Mouse (Mus musculus): Measurements from ENCODE around the gene 1700016D06Rik. TPM values are rescaled to one million over a fixed set of nuclear protein-coding genes. Genes with fewer than 3 reads are reported as not detected.
A peak's percentile ranks its signal among the peaks of the same experiment; 100 is the strongest.

1700016D06Rik gene
- polyA plus RNA-seq, 1 experiment, result not detected

DNA sequence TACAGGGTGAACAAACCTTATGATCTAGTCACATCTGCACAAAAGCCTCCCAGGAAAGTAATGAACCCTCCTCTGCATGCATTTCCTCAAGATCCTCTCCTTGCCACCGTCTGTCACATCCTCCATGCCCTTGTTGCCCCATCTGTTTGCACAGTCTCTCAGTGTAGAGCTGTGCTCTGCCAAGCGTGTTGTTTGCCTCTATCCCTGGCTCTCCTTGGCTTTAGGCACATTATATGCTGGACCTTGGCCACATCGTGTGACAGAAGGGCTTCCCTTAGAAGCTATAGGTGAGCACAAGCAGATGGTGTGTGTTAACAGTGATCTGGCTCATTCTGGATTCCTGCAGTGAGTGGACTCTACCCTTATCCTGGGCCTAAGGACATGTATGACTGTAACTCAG, 38.9 kb downstream of the 1700016D06Rik start:
- no peaks in the 10 kb centered on the region for H3K27me3 ChIP-seq (ENCODE audit: control insufficient read depth, insufficient read depth, low read length, poor library complexity, severe bottlenecking)
- no peaks in the 10 kb centered on the region for H3K36me3 ChIP-seq (ENCODE audit: control insufficient read depth, insufficient read depth, low read length, poor library complexity, severe bottlenecking)
- TF ChIP-seq POLR2A (IDR thresholded peaks at IDR 0.05; ENCODE audit: insufficient read depth, low read length) (no peak), EP300 (IDR thresholded peaks at IDR 0.05; ENCODE audit: insufficient read depth, low read depth, low read length) (no peak), CTCF (IDR thresholded peaks at IDR 0.05; ENCODE audit: low read depth, low read length) (no peak)
- no peaks in the 10 kb centered on the region for H3K9me3 ChIP-seq (replicated peaks; ENCODE audit: control insufficient read depth, insufficient read depth, low read length, poor library complexity, severe bottlenecking)
- no peak overlapping the region for H3K9ac ChIP-seq (ENCODE audit: low read depth, poor library complexity, severe bottlenecking)
- no peak overlapping the region for H3K27ac ChIP-seq (ENCODE audit: insufficient read depth, low read length)
- H3K4me1 ChIP-seq (ENCODE audit: control insufficient read depth, insufficient read depth, low read length), result no peaks in the 10 kb centered on the region
- H3K4me3 ChIP-seq (ENCODE audit: low read depth, low read length), result no peak overlapping the region

DNA sequence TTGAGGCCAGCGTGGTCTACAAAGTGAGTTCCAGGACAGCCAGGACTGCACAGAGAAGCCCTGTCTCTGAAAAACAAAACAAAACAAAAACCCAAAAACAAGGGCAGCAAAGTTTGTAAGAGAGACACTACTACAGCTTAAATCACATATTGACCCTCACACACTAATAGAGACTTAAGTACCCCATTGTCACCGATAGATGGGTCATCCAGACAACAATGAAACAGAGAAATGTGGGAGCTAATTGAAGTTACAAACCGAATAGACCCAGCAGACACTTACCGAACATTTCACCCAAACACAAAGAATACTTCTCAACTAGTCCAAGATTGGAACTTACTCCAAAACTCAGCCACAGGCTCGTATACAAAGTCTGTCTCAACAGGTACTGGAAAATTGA, 50.8 kb downstream of the 1700016D06Rik start:
- TF ChIP-seq EP300 (IDR thresholded peaks at IDR 0.05; ENCODE audit: insufficient read depth, low read depth, low read length) (no peak), CTCF (IDR thresholded peaks at IDR 0.05; ENCODE audit: low read depth, low read length) (no peak), POLR2A (IDR thresholded peaks at IDR 0.05; ENCODE audit: insufficient read depth, low read length) (no peak)
- Histone ChIP-seq H3K9ac (ENCODE audit: low read depth, poor library complexity, severe bottlenecking) (no peak overlapping the region), H3K36me3 (ENCODE audit: control insufficient read depth, insufficient read depth, low read length, poor library complexity, severe bottlenecking) (no peaks in the 10 kb centered on the region)

DNA sequence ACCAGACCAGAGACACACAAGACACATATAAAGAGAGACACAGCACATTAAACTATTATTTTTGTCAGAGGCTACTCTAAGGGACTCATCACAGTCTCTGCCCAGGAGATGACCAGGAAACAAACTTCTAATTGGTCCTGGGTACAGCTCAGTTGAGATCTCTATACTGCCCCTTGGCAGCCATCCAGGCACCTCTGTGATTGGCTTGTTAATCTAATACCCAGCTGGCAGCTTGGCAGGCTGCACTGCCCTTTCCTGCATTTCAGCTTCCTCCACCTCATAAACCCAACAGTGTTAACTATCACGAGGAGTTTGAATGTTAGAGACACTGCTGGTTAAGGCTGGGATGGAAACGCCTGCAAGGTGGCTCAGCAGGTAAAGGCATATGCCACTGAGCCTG, 57.7 kb downstream of the 1700016D06Rik start:
- H3K36me3 ChIP-seq (ENCODE audit: control insufficient read depth, insufficient read depth, low read length, poor library complexity, severe bottlenecking), result no peaks in the 10 kb centered on the region
- H3K9ac ChIP-seq (ENCODE audit: low read depth, poor library complexity, severe bottlenecking), result no peak overlapping the region
- no peak overlapping the region for H3K27ac ChIP-seq (ENCODE audit: insufficient read depth, low read length)
- TF ChIP-seq EP300 (IDR thresholded peaks at IDR 0.05; ENCODE audit: insufficient read depth, low read depth, low read length), result no peak
- TF ChIP-seq CTCF (IDR thresholded peaks at IDR 0.05; ENCODE audit: low read depth, low read length), result no peak
- TF ChIP-seq POLR2A (IDR thresholded peaks at IDR 0.05; ENCODE audit: insufficient read depth, low read length), result no peak
- H3K9me3 ChIP-seq (replicated peaks; ENCODE audit: control insufficient read depth, insufficient read depth, low read length, poor library complexity, severe bottlenecking), result 0 out of 2 replicates have a peak, but pooled peaks cover 7% of the 10 kb centered on the region
- H3K27me3 ChIP-seq (ENCODE audit: control insufficient read depth, insufficient read depth, low read length, poor library complexity, severe bottlenecking), result no peaks in the 10 kb centered on the region
- peaks cover 9% of the 10 kb centered on the region for H3K4me1 ChIP-seq (ENCODE audit: control insufficient read depth, insufficient read depth, low read length)
- H3K4me3 ChIP-seq (ENCODE audit: low read depth, low read length), result no peak overlapping the region

More for the DNA sequence above, 50.8 kb downstream of the 1700016D06Rik start:
- Histone ChIP-seq H3K4me1 (ENCODE audit: control insufficient read depth, insufficient read depth, low read length) (no peaks in the 10 kb centered on the region), H3K27ac (ENCODE audit: insufficient read depth, low read length) (no peak overlapping the region), H3K9me3 (replicated peaks; ENCODE audit: control insufficient read depth, insufficient read depth, low read length, poor library complexity, severe bottlenecking) (no peaks in the 10 kb centered on the region), H3K27me3 (ENCODE audit: control insufficient read depth, insufficient read depth, low read length, poor library complexity, severe bottlenecking) (no peaks in the 10 kb centered on the region), H3K4me3 (ENCODE audit: low read depth, low read length) (no peak overlapping the region)

DNA sequence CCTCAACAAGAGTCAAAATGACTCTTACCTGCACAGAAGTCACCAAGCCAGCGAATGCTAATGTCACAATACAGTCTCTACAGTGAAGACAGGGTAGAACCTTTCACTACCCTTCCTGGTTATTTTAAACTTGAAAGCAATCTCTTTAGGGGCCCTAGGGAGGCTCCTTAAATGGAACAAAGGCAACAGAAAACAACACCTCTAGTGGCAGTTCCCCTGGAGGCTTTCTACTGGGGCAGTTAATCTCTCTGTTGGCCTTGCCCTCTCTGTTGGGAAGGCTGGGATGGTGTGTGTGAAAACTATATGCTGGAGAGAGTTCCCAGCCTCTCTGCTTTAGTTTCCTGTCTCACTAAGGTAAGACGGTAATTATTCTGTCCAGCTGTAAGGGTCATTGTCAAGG, 60.3 kb downstream of the 1700016D06Rik start:
- H3K9me3 ChIP-seq (replicated peaks; ENCODE audit: control insufficient read depth, insufficient read depth, low read length, poor library complexity, severe bottlenecking), result 0 out of 2 replicates have a peak, but pooled peaks cover 7% of the 10 kb centered on the region
- H3K36me3 ChIP-seq (ENCODE audit: control insufficient read depth, insufficient read depth, low read length, poor library complexity, severe bottlenecking), result no peaks in the 10 kb centered on the region
- TF ChIP-seq POLR2A (IDR thresholded peaks at IDR 0.05; ENCODE audit: insufficient read depth, low read length), result no peak
- TF ChIP-seq CTCF (IDR thresholded peaks at IDR 0.05; ENCODE audit: low read depth, low read length), result no peak
- no peak for TF ChIP-seq EP300 (IDR thresholded peaks at IDR 0.05; ENCODE audit: insufficient read depth, low read depth, low read length)
- H3K9ac ChIP-seq (ENCODE audit: low read depth, poor library complexity, severe bottlenecking), result no peak overlapping the region
- peak overlapping the region; percentile 55; the same call in 1 of the 2 replicates for H3K27ac ChIP-seq (ENCODE audit: insufficient read depth, low read length)
- no peaks in the 10 kb centered on the region for H3K27me3 ChIP-seq (ENCODE audit: control insufficient read depth, insufficient read depth, low read length, poor library complexity, severe bottlenecking)
- H3K4me3 ChIP-seq (ENCODE audit: low read depth, low read length), result no peak overlapping the region
- H3K4me1 ChIP-seq (ENCODE audit: control insufficient read depth, insufficient read depth, low read length), result peaks cover 9% of the 10 kb centered on the region

DNA sequence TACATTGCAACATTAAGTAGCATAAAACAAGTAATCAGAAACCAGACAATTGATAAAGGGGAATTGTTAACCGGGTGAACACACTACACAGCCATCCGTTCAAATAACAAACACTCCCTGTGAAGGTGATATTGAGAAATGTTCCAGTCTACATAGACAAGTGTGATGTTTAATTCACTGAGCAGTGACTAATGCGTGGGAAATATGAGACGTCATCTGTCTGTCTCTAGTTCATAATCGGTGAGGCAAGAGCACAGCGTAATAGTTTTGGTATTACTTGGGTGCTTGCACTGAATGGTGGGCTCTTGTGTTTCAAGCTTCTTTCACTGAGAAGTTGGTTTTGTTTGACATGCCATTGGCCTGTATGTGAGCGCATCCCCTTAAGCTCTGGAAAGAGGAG, 63.3 kb downstream of the 1700016D06Rik start:
- Histone ChIP-seq H3K9ac (ENCODE audit: low read depth, poor library complexity, severe bottlenecking) (no peak overlapping the region), H3K27ac (ENCODE audit: insufficient read depth, low read length) (no peak overlapping the region), H3K4me3 (ENCODE audit: low read depth, low read length) (no peak overlapping the region), H3K27me3 (ENCODE audit: control insufficient read depth, insufficient read depth, low read length, poor library complexity, severe bottlenecking) (no peaks in the 10 kb centered on the region), H3K36me3 (ENCODE audit: control insufficient read depth, insufficient read depth, low read length, poor library complexity, severe bottlenecking) (peaks cover 4% of the 10 kb centered on the region), H3K9me3 (replicated peaks; ENCODE audit: control insufficient read depth, insufficient read depth, low read length, poor library complexity, severe bottlenecking) (0 out of 2 replicates have a peak, but pooled peaks cover 3% of the 10 kb centered on the region), H3K4me1 (ENCODE audit: control insufficient read depth, insufficient read depth, low read length) (peaks cover 9% of the 10 kb centered on the region)
- no peak for TF ChIP-seq POLR2A (IDR thresholded peaks at IDR 0.05; ENCODE audit: insufficient read depth, low read length)
- TF ChIP-seq CTCF (IDR thresholded peaks at IDR 0.05; ENCODE audit: low read depth, low read length), result no peak
- no peak for TF ChIP-seq EP300 (IDR thresholded peaks at IDR 0.05; ENCODE audit: insufficient read depth, low read depth, low read length)

DNA sequence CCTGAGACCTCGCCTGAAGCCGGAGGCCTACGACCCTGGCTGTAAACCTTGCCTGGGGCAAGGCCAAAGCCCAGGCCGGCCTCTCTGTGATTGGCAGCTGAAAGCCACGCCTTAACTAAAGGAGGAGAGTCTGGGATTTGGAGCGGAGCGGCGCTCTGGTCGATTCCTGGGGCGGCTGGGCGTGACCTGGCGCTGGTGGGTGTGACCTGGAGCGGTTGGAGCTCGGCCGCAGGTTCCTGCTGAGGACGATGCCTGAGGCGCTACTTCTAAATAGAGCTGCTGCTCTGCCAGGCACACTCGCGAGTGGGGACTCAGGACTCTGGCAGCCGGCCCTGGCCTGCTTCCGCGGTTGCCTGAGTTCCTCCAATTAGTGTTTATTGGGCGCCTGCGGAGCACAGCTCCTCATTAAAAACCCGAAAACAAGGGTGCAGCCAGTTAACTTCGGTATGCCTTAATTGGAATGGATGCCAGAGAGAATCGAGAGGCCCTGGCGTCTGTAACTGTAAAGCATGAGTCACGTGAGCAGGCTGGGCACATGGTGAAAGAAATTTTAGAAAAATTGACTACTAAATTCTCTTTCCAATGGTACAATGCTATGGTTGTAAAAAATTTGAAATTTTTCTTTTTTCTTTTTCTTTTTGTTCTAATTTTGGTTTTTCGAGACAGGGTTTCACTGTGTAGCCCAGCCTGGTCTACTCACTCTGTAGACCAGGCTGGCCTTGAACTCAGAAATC, 64.4 kb downstream of the 1700016D06Rik start:
- H3K36me3 ChIP-seq (ENCODE audit: control insufficient read depth, insufficient read depth, low read length, poor library complexity, severe bottlenecking), result peaks cover 11% of the 10 kb centered on the region
- no peaks in the 10 kb centered on the region for H3K27me3 ChIP-seq (ENCODE audit: control insufficient read depth, insufficient read depth, low read length, poor library complexity, severe bottlenecking)

More for the DNA sequence above, 64.4 kb downstream of the 1700016D06Rik start:
- H3K9ac ChIP-seq (ENCODE audit: low read depth, poor library complexity, severe bottlenecking), result peak overlapping the region; percentile 66
- H3K4me1 ChIP-seq (ENCODE audit: control insufficient read depth, insufficient read depth, low read length), result peaks cover 7% of the 10 kb centered on the region
- peak overlapping the region; percentile 90 for H3K27ac ChIP-seq (ENCODE audit: insufficient read depth, low read length)
- peak overlapping the region; percentile 61 for H3K4me3 ChIP-seq (ENCODE audit: low read depth, low read length)
- peak; percentile 57 for TF ChIP-seq EP300 (IDR thresholded peaks at IDR 0.05; ENCODE audit: insufficient read depth, low read depth, low read length)
- TF ChIP-seq POLR2A (IDR thresholded peaks at IDR 0.05; ENCODE audit: insufficient read depth, low read length), result peak; percentile 39
- no peak for TF ChIP-seq CTCF (IDR thresholded peaks at IDR 0.05; ENCODE audit: low read depth, low read length)
- H3K9me3 ChIP-seq (replicated peaks; ENCODE audit: control insufficient read depth, insufficient read depth, low read length, poor library complexity, severe bottlenecking), result 0 out of 2 replicates have a peak, but pooled peaks cover 2% of the 10 kb centered on the region

All from ES-Bruce4 (cell line).